Mouse (Mus musculus): Measurements from ENCODE around the gene Armc6. TPM values are rescaled to one million over a fixed set of nuclear protein-coding genes. Genes with fewer than 3 reads are reported as not detected.

The Armc6 gene
- polyA plus RNA-seq, 1 experiment: 11.0 TPM

GRCm38 (mm10) chr8:70181212-70181902 lies 52.9 kb downstream of the Armc6 start:
- TF ChIP-seq CTCF (IDR thresholded peaks at IDR 0.05; ENCODE audit: borderline replicate concordance, insufficient read depth, low read length): no peak
- no peak for TF ChIP-seq POLR2A (IDR thresholded peaks at IDR 0.05; ENCODE audit: low read depth, low read length)
- Histone ChIP-seq H3K4me1 (ENCODE audit: control insufficient read depth, insufficient read depth, low read length) (no peaks in the 10 kb centered on the region), H3K27ac (ENCODE audit: insufficient read depth, low read length) (no peak overlapping the region), H3K4me3 (ENCODE audit: insufficient read depth, low read length) (no peak overlapping the region)

DNA sequence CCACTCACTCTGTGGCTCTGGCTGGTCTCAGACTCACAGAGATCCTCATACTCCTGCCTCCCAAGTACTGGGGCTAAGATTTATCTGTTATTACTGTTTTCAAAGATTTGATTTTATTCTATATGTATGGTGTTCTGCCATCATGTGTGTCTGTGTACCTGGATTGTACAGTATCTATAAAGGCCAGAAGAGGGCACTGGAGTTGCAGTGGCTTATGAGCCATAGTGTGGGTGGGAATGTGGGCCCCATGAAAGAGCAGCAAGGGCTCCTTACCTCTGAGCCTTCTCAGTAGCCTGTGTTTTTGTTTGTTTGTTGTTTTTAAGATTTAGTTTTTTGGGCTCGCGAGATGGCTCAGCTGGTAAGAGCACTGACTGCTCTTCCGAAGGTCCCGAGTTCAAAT lies 55.2 kb downstream of the Armc6 start:
- Histone ChIP-seq H3K4me1 (ENCODE audit: control insufficient read depth, insufficient read depth, low read length) (no peaks in the 10 kb centered on the region), H3K4me3 (ENCODE audit: insufficient read depth, low read length) (no peak overlapping the region), H3K27ac (ENCODE audit: insufficient read depth, low read length) (no peak overlapping the region)
- TF ChIP-seq CTCF (IDR thresholded peaks at IDR 0.05; ENCODE audit: borderline replicate concordance, insufficient read depth, low read length) (no peak; the same call in 1 of the 2 replicates), POLR2A (IDR thresholded peaks at IDR 0.05; ENCODE audit: low read depth, low read length) (no peak)

- Histone ChIP-seq H3K27ac (ENCODE audit: insufficient read depth, low read length) (no peak overlapping the region), H3K4me3 (ENCODE audit: insufficient read depth, low read length) (no peak overlapping the region)
These were observed 56.0 kb downstream of the Armc6 start for GRCm38 (mm10) chr8:70178231-70178630.

GRCm38 (mm10) chr8:70174079-70174478 lies 60.2 kb downstream of the Armc6 start:
- Histone ChIP-seq H3K4me1 (ENCODE audit: control insufficient read depth, insufficient read depth, low read length) (0 out of 2 replicates have a peak, but pooled peaks cover 3% of the 10 kb centered on the region), H3K27ac (ENCODE audit: insufficient read depth, low read length) (no peak overlapping the region), H3K4me3 (ENCODE audit: insufficient read depth, low read length) (no peak overlapping the region)
- TF ChIP-seq CTCF (IDR thresholded peaks at IDR 0.05; ENCODE audit: borderline replicate concordance, insufficient read depth, low read length): no peak
- TF ChIP-seq POLR2A (IDR thresholded peaks at IDR 0.05; ENCODE audit: low read depth, low read length): no peak

More at GRCm38 (mm10) chr8:70178231-70178630, 56.0 kb downstream of the Armc6 start:
- TF ChIP-seq POLR2A (IDR thresholded peaks at IDR 0.05; ENCODE audit: low read depth, low read length) (no peak), CTCF (IDR thresholded peaks at IDR 0.05; ENCODE audit: borderline replicate concordance, insufficient read depth, low read length) (no peak)
- H3K4me1 ChIP-seq (ENCODE audit: control insufficient read depth, insufficient read depth, low read length): 0 out of 2 replicates have a peak, but pooled peaks cover 3% of the 10 kb centered on the region

- no peak overlapping the region for H3K4me3 ChIP-seq (ENCODE audit: insufficient read depth, low read length)
These were observed 60.9 kb downstream of the Armc6 start for GRCm38 (mm10) chr8:70173320-70173719.

GRCm38 (mm10) chr8:70172043-70172681 lies 62.1 kb downstream of the Armc6 start, which contains the start of gene Tmem161a:
Tmem161a (plus strand) TSS chr8:70172356.
- TF ChIP-seq CTCF (IDR thresholded peaks at IDR 0.05; ENCODE audit: borderline replicate concordance, insufficient read depth, low read length) (no peak), POLR2A (IDR thresholded peaks at IDR 0.05; ENCODE audit: low read depth, low read length) (peak; percentile 89)
- H3K27ac ChIP-seq (ENCODE audit: insufficient read depth, low read length): 0 out of 2 replicates have a peak within 1 kb of the TSS, but pooled peaks have one; percentile 3
- peak within 1 kb of the TSS; percentile 76 for H3K4me3 ChIP-seq (ENCODE audit: insufficient read depth, low read length)
- 0 out of 2 replicates have a peak, but pooled peaks cover 3% of the 10 kb centered on the region for H3K4me1 ChIP-seq (ENCODE audit: control insufficient read depth, insufficient read depth, low read length)

More at GRCm38 (mm10) chr8:70173320-70173719, 60.9 kb downstream of the Armc6 start:
- Histone ChIP-seq H3K27ac (ENCODE audit: insufficient read depth, low read length) (no peak overlapping the region), H3K4me1 (ENCODE audit: control insufficient read depth, insufficient read depth, low read length) (0 out of 2 replicates have a peak, but pooled peaks cover 3% of the 10 kb centered on the region)
- TF ChIP-seq POLR2A (IDR thresholded peaks at IDR 0.05; ENCODE audit: low read depth, low read length) (no peak), CTCF (IDR thresholded peaks at IDR 0.05; ENCODE audit: borderline replicate concordance, insufficient read depth, low read length) (no peak)

DNA sequence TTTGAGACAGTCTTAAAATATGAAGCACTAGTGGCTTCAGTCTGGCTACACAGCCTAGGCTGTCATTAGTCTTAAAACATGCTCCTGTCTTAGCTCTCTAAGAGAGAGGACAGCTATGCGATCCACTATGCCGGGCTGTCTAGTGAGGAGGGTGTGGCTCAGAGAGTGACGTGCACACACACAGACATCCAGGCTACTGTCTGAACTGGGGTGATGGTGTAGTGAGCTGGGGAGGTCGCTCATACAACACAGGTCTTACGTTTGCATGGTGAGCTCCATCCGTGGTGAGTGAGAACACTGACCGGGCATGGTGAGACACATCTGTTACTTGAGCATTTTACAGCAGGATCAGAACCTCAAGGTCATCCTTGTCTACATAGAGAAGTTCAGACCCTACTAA lies 63.0 kb downstream of the Armc6 start:
- Histone ChIP-seq H3K4me3 (ENCODE audit: insufficient read depth, low read length) (no peak overlapping the region), H3K4me1 (ENCODE audit: control insufficient read depth, insufficient read depth, low read length) (0 out of 2 replicates have a peak, but pooled peaks cover 3% of the 10 kb centered on the region), H3K27ac (ENCODE audit: insufficient read depth, low read length) (no peak overlapping the region)

DNA sequence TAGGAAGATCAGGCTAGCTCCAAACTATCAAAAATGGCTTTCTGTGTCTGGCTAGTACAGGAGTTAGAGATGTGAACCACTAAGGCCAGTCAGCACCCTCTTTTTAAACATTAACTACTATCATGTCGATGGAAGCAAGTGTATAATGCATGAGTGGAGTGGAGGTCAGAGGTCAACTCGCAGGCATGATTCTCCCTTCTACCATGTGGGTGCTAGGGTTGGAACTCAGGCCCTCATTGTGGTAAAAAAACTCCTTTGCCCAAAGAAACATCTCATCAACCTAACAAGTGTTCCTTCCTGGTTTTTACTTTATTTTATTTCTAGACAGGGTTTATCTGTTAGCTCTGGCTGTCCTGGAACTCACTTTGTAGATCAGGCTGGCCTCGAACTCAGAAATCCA lies 63.5 kb downstream of the Armc6 start:
- H3K4me1 ChIP-seq (ENCODE audit: control insufficient read depth, insufficient read depth, low read length): 0 out of 2 replicates have a peak, but pooled peaks cover 3% of the 10 kb centered on the region
- H3K4me3 ChIP-seq (ENCODE audit: insufficient read depth, low read length): no peak overlapping the region
- no peak overlapping the region for H3K27ac ChIP-seq (ENCODE audit: insufficient read depth, low read length)
- TF ChIP-seq CTCF (IDR thresholded peaks at IDR 0.05; ENCODE audit: borderline replicate concordance, insufficient read depth, low read length) (no peak), POLR2A (IDR thresholded peaks at IDR 0.05; ENCODE audit: low read depth, low read length) (no peak)

More for the DNA sequence above, 63.0 kb downstream of the Armc6 start:
- TF ChIP-seq CTCF (IDR thresholded peaks at IDR 0.05; ENCODE audit: borderline replicate concordance, insufficient read depth, low read length) (no peak), POLR2A (IDR thresholded peaks at IDR 0.05; ENCODE audit: low read depth, low read length) (no peak)

Other genes starting within 250 kb of the Armc6 start
- gene Gatad2a, start 238.1 kb downstream of the Armc6 start, polyA plus RNA-seq (2011; ENCODE audit: insufficient read length, low read depth, missing spikeins): 63.8 and 67.2 TPM in 2 replicates
- gene Mau2, start 191.7 kb downstream of the Armc6 start, polyA plus RNA-seq (2011; ENCODE audit: insufficient read length, low read depth, missing spikeins): 25.8 and 31.6 TPM in 2 replicates
- gene Sugp1, start 191.7 kb downstream of the Armc6 start, polyA plus RNA-seq (2011; ENCODE audit: insufficient read length, low read depth, missing spikeins): 20.5 and 23.9 TPM in 2 replicates
- 1.0 TPM in 2 replicates for gene Tm6sf2, start 161.5 kb downstream of the Armc6 start, polyA plus RNA-seq (2011; ENCODE audit: insufficient read length, low read depth, missing spikeins)
- 0.84 and 1.1 TPM in 2 replicates for gene Hapln4, start 151.0 kb downstream of the Armc6 start, polyA plus RNA-seq (2011; ENCODE audit: insufficient read length, low read depth, missing spikeins)
- gene Ncan, start 113.6 kb downstream of the Armc6 start, polyA plus RNA-seq (2011; ENCODE audit: insufficient read length, low read depth, missing spikeins): 0.33 TPM in 1 of 2 replicates, not detected in the other
- 13.4 and 14.4 TPM in 2 replicates for gene Nr2c2ap, start 103.1 kb downstream of the Armc6 start, polyA plus RNA-seq (2011; ENCODE audit: insufficient read length, low read depth, missing spikeins)
- gene Rfxank, start 95.3 kb downstream of the Armc6 start, polyA plus RNA-seq (2011; ENCODE audit: insufficient read length, low read depth, missing spikeins): 7.4 and 10.1 TPM in 2 replicates
- gene Borcs8, start 95.0 kb downstream of the Armc6 start, polyA plus RNA-seq (2011; ENCODE audit: insufficient read length, low read depth, missing spikeins): 59.2 and 65.3 TPM in 2 replicates
- gene Mef2b, start 94.8 kb downstream of the Armc6 start, polyA plus RNA-seq (2011; ENCODE audit: insufficient read length, low read depth, missing spikeins): not detected in 2 replicates
- 66.2 and 84.2 TPM in 2 replicates for gene Tmem161a, start 62.1 kb downstream of the Armc6 start, polyA plus RNA-seq (2011; ENCODE audit: insufficient read length, low read depth, missing spikeins)
- gene Slc25a42, start 22.2 kb downstream of the Armc6 start, polyA plus RNA-seq (2011; ENCODE audit: insufficient read length, low read depth, missing spikeins): 5.3 and 6.6 TPM in 2 replicates
- gene Sugp2, start 240 bp downstream of the Armc6 start, polyA plus RNA-seq (2011; ENCODE audit: insufficient read length, low read depth, missing spikeins): 26.4 and 28.9 TPM in 2 replicates
- gene Homer3, start 48.4 kb upstream of the Armc6 start, polyA plus RNA-seq (2011; ENCODE audit: insufficient read length, low read depth, missing spikeins): 42.2 and 54.0 TPM in 2 replicates
- 24.8 and 31.6 TPM in 2 replicates for gene Ddx49, start 68.0 kb upstream of the Armc6 start, polyA plus RNA-seq (2011; ENCODE audit: insufficient read length, low read depth, missing spikeins)
- 129 and 132 TPM in 2 replicates for gene Cope, start 68.1 kb upstream of the Armc6 start, polyA plus RNA-seq (2011; ENCODE audit: insufficient read length, low read depth, missing spikeins)
- 2.6 and 3.2 TPM in 2 replicates for gene Cers1, start 81.3 kb upstream of the Armc6 start, polyA plus RNA-seq (2011; ENCODE audit: insufficient read length, low read depth, missing spikeins)
- gene Gdf1, start 95.4 kb upstream of the Armc6 start, polyA plus RNA-seq (2011; ENCODE audit: insufficient read length, low read depth, missing spikeins): not detected in 2 replicates
- gene Upf1, start 118.8 kb upstream of the Armc6 start, polyA plus RNA-seq (2011; ENCODE audit: insufficient read length, low read depth, missing spikeins): 25.6 and 25.8 TPM in 2 replicates
- gene Comp, start 139.1 kb upstream of the Armc6 start, polyA plus RNA-seq (2011; ENCODE audit: insufficient read length, low read depth, missing spikeins): 1.6 and 1.9 TPM in 2 replicates
- 13.7 and 15.6 TPM in 2 replicates for gene Crtc1, start 205.1 kb upstream of the Armc6 start, polyA plus RNA-seq (2011; ENCODE audit: insufficient read length, low read depth, missing spikeins)
- 21.4 and 31.7 TPM in 2 replicates for gene Klhl26, start 242.5 kb upstream of the Armc6 start, polyA plus RNA-seq (2011; ENCODE audit: insufficient read length, low read depth, missing spikeins)